In genomic region chrX:60329735-60330134, GRCm38 (mm10) we compare ENCODE assay signal across 26 mouse cellular contexts.
"Had no signal": no experiment of that assay in that cellular context is flagged by ENCODE, and none has a peak within 500 bp of the region (broad histone marks: within the 10 kb centered on the region; RNA-seq: fewer than 3 reads in every experiment).

No protein-coding gene starts in this region.

- H3K36me3 ChIP-seq: heart, embryonic 10.5 days; heart, embryonic 12.5 days; hindbrain, embryonic 10.5 days; hindbrain, embryonic 13.5 days; hindbrain, embryonic 15.5 days; kidney, embryonic 15.5 days; limb, embryonic 10.5 days; limb, embryonic 12.5 days; liver, embryonic 12.5 days; liver, embryonic 15.5 days had no signal

- DNase-seq: gastrocnemius, adult 2 months; gastrocnemius, postnatal 10 days; gastrocnemius, postnatal 25 days; heart, adult 18-20 months; heart, postnatal 10 days; heart, postnatal 4 days; kidney, adult 11 months; kidney, adult 2 months; kidney, adult 9 months; kidney, postnatal 14 days; kidney, postnatal 36 days; layer of hippocampus, adult 9-11 months; layer of hippocampus, postnatal 36 days had no signal

- H3K4me3 ChIP-seq: gastrocnemius, adult 2 months; heart, embryonic 10.5 days; heart, embryonic 12.5 days; hindbrain, embryonic 10.5 days; hindbrain, embryonic 13.5 days; hindbrain, embryonic 15.5 days; kidney, embryonic 15.5 days; limb, embryonic 10.5 days; limb, embryonic 12.5 days; liver, embryonic 12.5 days; liver, embryonic 15.5 days had no signal

- H3K9ac ChIP-seq: heart, embryonic 12.5 days; hindbrain, embryonic 13.5 days; hindbrain, embryonic 15.5 days; kidney, embryonic 15.5 days; limb, embryonic 12.5 days; liver, embryonic 12.5 days; liver, embryonic 15.5 days had no signal

- H3K27me3 ChIP-seq: heart, embryonic 12.5 days; hindbrain, embryonic 13.5 days; hindbrain, embryonic 15.5 days; kidney, embryonic 15.5 days; limb, embryonic 12.5 days; liver, embryonic 12.5 days; liver, embryonic 15.5 days had no signal

- H3K9me3 ChIP-seq: heart, embryonic 10.5 days; heart, embryonic 12.5 days; hindbrain, embryonic 10.5 days; hindbrain, embryonic 13.5 days; hindbrain, embryonic 15.5 days; kidney, embryonic 15.5 days; limb, embryonic 10.5 days; limb, embryonic 12.5 days; liver, embryonic 12.5 days; liver, embryonic 15.5 days had no signal

- H3K4me2 ChIP-seq: heart, embryonic 12.5 days; hindbrain, embryonic 13.5 days; hindbrain, embryonic 15.5 days; kidney, embryonic 15.5 days; limb, embryonic 12.5 days; liver, embryonic 12.5 days; liver, embryonic 15.5 days had no signal

- ATAC-seq: hindbrain, postnatal 0 days; intestine, embryonic 16.5 days; liver, embryonic 12.5 days had no signal

- H3K27ac ChIP-seq: gastrocnemius, adult 2 months; heart, embryonic 10.5 days; hindbrain, embryonic 10.5 days; hindbrain, embryonic 13.5 days; hindbrain, embryonic 15.5 days; hindbrain, postnatal 0 days; kidney, embryonic 15.5 days; kidney, postnatal 0 days; limb, embryonic 10.5 days; limb, embryonic 12.5 days; liver, embryonic 12.5 days; liver, embryonic 15.5 days had no signal

- H3K4me1 ChIP-seq: heart, embryonic 10.5 days; heart, embryonic 12.5 days; hindbrain, embryonic 10.5 days; hindbrain, embryonic 13.5 days; hindbrain, embryonic 15.5 days; kidney, embryonic 15.5 days; limb, embryonic 10.5 days; limb, embryonic 12.5 days; liver, embryonic 15.5 days had no signal
